Mouse (Mus musculus): ENCODE measurements at regions not wholly inside any gene's neighbourhood (a gene's known extent, or its start where the extent isn't known, plus 50 kb on each side); places are given as distances from the start of the nearest gene placed in this dataset.
A peak's percentile ranks its signal among the peaks of the same experiment; 100 is the strongest.

GRCm38 (mm10) chr3:41422615-41423579, 132.6 kb upstream of the Jade1 start:
- no peak for DNase-seq (ENCODE audit: low spot score in 2 of 2)

- no peak for DNase-seq (ENCODE audit: low spot score in 2 of 2)
Measured at GRCm38 (mm10) chr3:41413771-41414170, 141.8 kb upstream of the Jade1 start.

GRCm38 (mm10) chr3:41412698-41413097, 142.8 kb upstream of the Jade1 start:
- DNase-seq (ENCODE audit: low spot score in 2 of 2), result no peak

- DNase-seq (ENCODE audit: low spot score in 2 of 2), result peak in 1 of 2 experiments; percentile 11
Measured at GRCm38 (mm10) chr3:41408821-41409737, 146.5 kb upstream of the Jade1 start.

- peak; percentile 38 to 46 for DNase-seq (ENCODE audit: low spot score in 2 of 2)
Measured at GRCm38 (mm10) chr3:41408423-41408820, 147.1 kb upstream of the Jade1 start.

GRCm38 (mm10) chr3:41407988-41408387, 147.5 kb upstream of the Jade1 start:
- DNase-seq (ENCODE audit: low spot score in 2 of 2), result no peak

GRCm38 (mm10) chr3:41407520-41407919, 148.0 kb upstream of the Jade1 start:
- no peak for DNase-seq (ENCODE audit: low spot score in 2 of 2)

- DNase-seq (ENCODE audit: low spot score in 2 of 2), result no peak
Measured at GRCm38 (mm10) chr3:41401881-41402280, 153.7 kb upstream of the Jade1 start.

- no peak for DNase-seq (ENCODE audit: low spot score in 2 of 2)
Measured at GRCm38 (mm10) chr3:41389868-41390267, 165.7 kb upstream of the Jade1 start.

GRCm38 (mm10) chr3:41387469-41388212, 167.9 kb upstream of the Jade1 start:
- no peak for DNase-seq (ENCODE audit: low spot score in 2 of 2)

- no peak for DNase-seq (ENCODE audit: low spot score in 2 of 2)
Measured at GRCm38 (mm10) chr3:41386299-41386698, 169.2 kb upstream of the Jade1 start.

- DNase-seq (ENCODE audit: low spot score in 2 of 2), result no peak
Measured at GRCm38 (mm10) chr3:41384410-41384809, 171.1 kb upstream of the Jade1 start.

GRCm38 (mm10) chr3:41378576-41378975, 177.0 kb upstream of the Jade1 start:
- DNase-seq (ENCODE audit: low spot score in 2 of 2), result no peak

GRCm38 (mm10) chr3:41377826-41378406, 177.6 kb upstream of the Jade1 start:
- DNase-seq (ENCODE audit: low spot score in 2 of 2), result peak in 1 of 2 experiments; percentile 22

- DNase-seq (ENCODE audit: low spot score in 2 of 2), result no peak
Measured at GRCm38 (mm10) chr3:41376848-41377582, 178.5 kb upstream of the Jade1 start.

GRCm38 (mm10) chr3:41375230-41375930, 180.2 kb upstream of the Jade1 start:
- no peak for DNase-seq (ENCODE audit: low spot score in 2 of 2)

GRCm38 (mm10) chr3:41373198-41373597, 182.3 kb upstream of the Jade1 start:
- no peak for DNase-seq (ENCODE audit: low spot score in 2 of 2)

GRCm38 (mm10) chr3:41368351-41369101, 187.0 kb upstream of the Jade1 start:
- DNase-seq (ENCODE audit: low spot score in 2 of 2), result no peak

- no peak for DNase-seq (ENCODE audit: low spot score in 2 of 2)
Measured at GRCm38 (mm10) chr3:41366764-41367163, 188.8 kb upstream of the Jade1 start.

Measured in frontal cortex, postnatal 10 days (tissue).